Mouse (Mus musculus) c-Kit-negative CD71-positive TER-119-positive erythroid progenitor cells, embryonic 14.5 days (primary cell): ENCODE measurements around the gene Exosc3.

Experiments
- DNase-seq: peaks from one replicate; pipeline ENCODE4 v3.0.0-alpha.2; 2013; ENCODE audit warnings: low read depth, low spot score

The Exosc3 gene

GRCm38 (mm10) chr4:45279981-45280548 lies 62.5 kb downstream of the Exosc3 start:
- no peak for DNase-seq

GRCm38 (mm10) chr4:45279292-45279691 lies 63.2 kb downstream of the Exosc3 start:
- no peak for DNase-seq

DNA sequence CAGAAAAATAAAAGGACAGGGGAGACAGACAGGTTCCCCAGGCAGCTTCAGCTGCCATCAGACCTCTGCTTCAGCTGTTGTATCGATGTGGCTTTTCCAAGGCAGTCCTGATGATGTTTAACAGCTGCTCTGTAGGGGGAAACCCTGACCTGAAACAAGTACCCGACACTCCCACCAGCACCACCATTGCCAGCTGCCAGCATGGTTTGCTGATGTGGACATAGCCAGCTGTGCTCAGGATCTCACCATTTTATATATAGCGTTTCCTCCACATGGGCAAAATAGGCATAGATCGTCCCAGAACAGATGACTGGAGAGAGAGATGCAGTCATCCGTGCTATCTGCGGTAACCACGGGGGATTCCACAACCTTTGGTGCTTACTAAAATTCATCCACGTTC lies 66.8 kb downstream of the Exosc3 start:
- DNase-seq: no peak

DNA sequence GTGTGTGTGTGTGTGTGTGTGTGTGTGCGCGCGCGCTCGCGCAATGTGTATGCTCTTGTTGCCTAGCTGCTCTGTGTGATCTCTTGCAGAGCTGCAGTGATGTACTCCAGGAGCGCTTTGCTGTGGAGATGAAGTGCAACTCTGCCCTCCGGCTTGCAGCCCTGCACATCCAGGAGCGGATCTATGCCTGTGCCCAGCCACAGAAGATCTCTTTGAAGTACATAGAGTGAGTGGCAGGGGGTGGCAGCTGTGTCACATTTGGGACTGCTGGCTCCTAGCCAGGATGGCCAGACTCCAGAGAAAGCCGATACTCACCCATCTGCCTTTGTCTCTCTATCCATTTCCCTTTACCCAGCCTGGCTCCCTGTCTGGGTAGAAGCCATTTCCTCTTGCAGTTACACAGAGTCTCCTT lies 71.5 kb downstream of the Exosc3 start:
- DNase-seq: no peak

- DNase-seq: no peak
These were observed 74.6 kb downstream of the Exosc3 start for GRCm38 (mm10) chr4:45267883-45268282.
